9 mouse cellular contexts compared by ENCODE assay signal in genomic region chr6:101550501-101551268, GRCm38 (mm10).
DNase-seq lines count a peak whose midpoint lies in the region; ATAC-seq lines count a peak whose summit lies in the region.
"Had no signal": no experiment of that assay in that cellular context is flagged by ENCODE, and none has a peak within 500 bp of the region (broad histone marks: within the 10 kb centered on the region; RNA-seq: fewer than 3 reads in every experiment).

No protein-coding gene starts in this region.

- intact Hi-C loops in heart, postnatal 36 days (cut with DNase I), result no loop called here

- ATAC-seq in forebrain, embryonic 15.5 days (replicated peaks), result peak; percentile 97
- peak; percentile 93 for ATAC-seq in midbrain, embryonic 12.5 days (ENCODE audit: low FRiP score, low read depth)
- ATAC-seq in erythroblast, adult 5-6 weeks (replicated peaks; ENCODE audit: low FRiP score, poor library complexity, severe bottlenecking), result no peak

- no peaks in the 10 kb centered on the region for H3K9me3 ChIP-seq in forebrain, embryonic 15.5 days
- H3K9me3 ChIP-seq in midbrain, embryonic 12.5 days, result no peaks in the 10 kb centered on the region

- peak; percentile 20 for DNase-seq in ES-CJ7 (ENCODE audit: low read depth, low spot score)
- DNase-seq in layer of hippocampus, adult 11-12 months (ENCODE audit: low spot score), result peak; percentile 50
- DNase-seq in adrenal gland, postnatal 36 days, result no peak
- no peak for DNase-seq in cerebellum, adult 11-12 months
- no peak for DNase-seq in heart, postnatal 36 days

- no peak overlapping the region for H3K4me2 ChIP-seq in forebrain, embryonic 15.5 days (replicated peaks)
- H3K4me2 ChIP-seq in midbrain, embryonic 12.5 days (replicated peaks), result no peak overlapping the region; the same call in 1 of the 2 replicates

- peak overlapping the region; percentile 79 for H3K27ac ChIP-seq in forebrain, embryonic 15.5 days (replicated peaks)
- peak overlapping the region; percentile 20; the same call in 1 of the 2 replicates for H3K27ac ChIP-seq in midbrain, embryonic 12.5 days (replicated peaks)
- H3K27ac ChIP-seq: macrophage had no signal

- peaks cover 18% of the 10 kb centered on the region for H3K4me1 ChIP-seq in forebrain, embryonic 15.5 days
- peaks cover 5% of the 10 kb centered on the region for H3K4me1 ChIP-seq in midbrain, embryonic 12.5 days

- no peaks in the 10 kb centered on the region for H3K36me3 ChIP-seq in forebrain, embryonic 15.5 days
- H3K36me3 ChIP-seq in midbrain, embryonic 12.5 days, result no peaks in the 10 kb centered on the region

- H3K4me3 ChIP-seq in forebrain, embryonic 15.5 days, result no peak overlapping the region
- H3K4me3 ChIP-seq in midbrain, embryonic 12.5 days, result no peak overlapping the region

- no peak overlapping the region for H3K9ac ChIP-seq in forebrain, embryonic 15.5 days (replicated peaks)
- H3K9ac ChIP-seq in midbrain, embryonic 12.5 days (replicated peaks), result no peak overlapping the region

- WGBS in forebrain, embryonic 15.5 days, result 9% methylated on average over 7 of the region's 7 CpGs
- 14% methylated on average over 7 of the region's 7 CpGs for WGBS in midbrain, embryonic 12.5 days

- H3K27me3 ChIP-seq in forebrain, embryonic 15.5 days, result no peaks in the 10 kb centered on the region
- H3K27me3 ChIP-seq in midbrain, embryonic 12.5 days, result no peaks in the 10 kb centered on the region

Comparison
In these comparisons a context has a peak if more than half of its experiments do, and no peak if none do; other contexts are left out.
1. DNase-seq: peak in ES-CJ7 (single experiment) and layer of hippocampus, adult 11-12 months (single experiment); none in adrenal gland, postnatal 36 days (0 of 2), cerebellum, adult 11-12 months (single experiment) and heart, postnatal 36 days (0 of 2).